Mouse (Mus musculus) liver, postnatal 0 days (tissue): ENCODE data around the gene Gpr146.

ENCODE experiments used
- CTCF ChIP-seq: sonication (generic); IDR thresholded peaks from 2 replicates; pipeline ENCODE4 v1.5.1; 2016; ENCODE audit warnings: antibody characterized with exemption, low read depth
- EP300 ChIP-seq: IDR thresholded peaks from 2 replicates; pipeline ENCODE4 v1.6.1; 2016; ENCODE audit warnings: antibody characterized with exemption, low read depth, mild to moderate bottlenecking

DNA sequence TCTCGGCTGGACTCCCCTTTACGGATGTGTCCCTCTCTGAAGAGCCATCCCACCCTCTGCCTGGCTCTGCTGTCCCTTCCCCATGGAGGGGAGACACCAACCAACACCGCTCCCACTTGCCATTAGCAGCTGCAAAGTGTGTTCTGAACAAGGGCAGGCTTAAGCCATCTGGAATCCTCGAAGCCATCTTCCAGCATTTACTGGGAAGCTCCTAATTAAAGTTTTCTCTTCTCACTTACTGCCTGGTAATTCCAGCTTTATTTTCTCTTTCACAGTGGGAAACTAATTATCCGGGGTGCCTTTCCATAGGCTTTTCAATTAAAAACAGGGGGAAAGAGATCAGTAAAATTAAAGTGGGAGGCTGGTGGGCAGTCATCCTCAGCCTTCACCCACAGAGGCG lies 54.8 kb downstream of the Gpr146 start:
- TF ChIP-seq CTCF (no peak), EP300 (no peak)
